Mouse (Mus musculus) heart, postnatal 0 days (tissue): ENCODE measurements around the gene Ankrd9. TPM values are rescaled to one million over a fixed set of nuclear protein-coding genes. Genes with fewer than 3 reads are reported as not detected.

Source experiments
- ATAC-seq: fragments of 200-750 bp; cut with Nextera tagmentation; 2 replicates; pipeline ENCODE4 v1.8.0; 2017; ENCODE audit warnings: low read depth, moderate number of reproducible peaks, moderate library complexity; ENCODE audit not compliant: insufficient read depth
- DNase-seq: peaks from one replicate; pipeline ENCODE4 v3.0.0-alpha.2; 2016; ENCODE audit warnings: low spot score
- H3K27ac ChIP-seq: fragments of 300-500 bp; sonication (generic); 2 replicates; pipeline ENCODE4 v1.5.1; 2014; ENCODE audit warnings: low read depth, mild to moderate bottlenecking
- H3K27me3 ChIP-seq: fragments of 300-500 bp; sonication (generic); 2 replicates; pipeline ENCODE4 v1.6.1; 2014; ENCODE audit warnings: low read length, mixed read lengths; ENCODE audit not compliant: control insufficient read depth, insufficient read depth
- H3K36me3 ChIP-seq: fragments of 300-500 bp; sonication (generic); replicated peaks from 2 replicates; pipeline ENCODE4 v1.6.1; 2014; ENCODE audit warnings: low read length, mixed read lengths; ENCODE audit not compliant: control insufficient read depth, insufficient read depth
- H3K4me1 ChIP-seq: fragments of 300-500 bp; sonication (generic); 2 replicates; pipeline ENCODE4 v1.6.1; 2014; ENCODE audit warnings: antibody characterized with exemption; ENCODE audit not compliant: control insufficient read depth, insufficient read depth
- H3K4me2 ChIP-seq: fragments of 300-500 bp; sonication (generic); 2 replicates; pipeline ENCODE4 v1.6.1; 2014; ENCODE audit warnings: low read depth, mild to moderate bottlenecking, low read length, moderate library complexity
- H3K4me3 ChIP-seq: fragments of 300-500 bp; sonication (generic); 2 replicates; pipeline ENCODE4 v1.5.1; 2014; ENCODE audit warnings: low read depth, low read length
- H3K9ac ChIP-seq: fragments of 300-500 bp; sonication (generic); replicated peaks from 2 replicates; pipeline ENCODE4 v1.6.1; 2014; ENCODE audit warnings: low read depth, low read length, mixed read lengths
- H3K9me3 ChIP-seq: fragments of 300-500 bp; sonication (generic); replicated peaks from 2 replicates; pipeline ENCODE4 v1.6.1; 2016; ENCODE audit warnings: low read length; ENCODE audit not compliant: control insufficient read depth
- CTCF ChIP-seq: IDR thresholded peaks from 2 replicates; pipeline ENCODE4 v1.5.1; 2016; ENCODE audit warnings: antibody characterized with exemption, control low read depth, low read depth
- EP300 ChIP-seq: IDR thresholded peaks from 2 replicates; pipeline ENCODE4 v1.6.1; 2016; ENCODE audit warnings: antibody characterized with exemption, low read depth
- WGBS: fragments of 180-500 bp; shearing (Covaris S2); extraction: QIAGEN DNeasy Blood & Tissue Kit; methylation state at CpG from one replicate; pipeline ENCODE4 v1.1.7; 2014; 5-methylcytosine and 5-hydroxymethylcytosine counted together
- polyA plus RNA-seq: library from polyadenylated mRNA; unstranded; fragments of >200 nt; fragmentation: Nextera tagmentation; extraction: Ambion mirVana; gene quantifications from 2 replicates; pipeline ENCODE4 v1.2.1, GENCODE M21; 2015
- total RNA-seq: library from RNA; depleted of rRNA; stranded (reverse); fragments of >200 nt; gene quantifications from 2 replicates; pipeline ENCODE4 v1.2.3, GENCODE M21; 2014; ENCODE audit warnings: low replicate concordance

The Ankrd9 gene
- total and polyA plus RNA-seq, 2 experiments from 2014 or later = 34.6 to 39.1 TPM

DNA sequence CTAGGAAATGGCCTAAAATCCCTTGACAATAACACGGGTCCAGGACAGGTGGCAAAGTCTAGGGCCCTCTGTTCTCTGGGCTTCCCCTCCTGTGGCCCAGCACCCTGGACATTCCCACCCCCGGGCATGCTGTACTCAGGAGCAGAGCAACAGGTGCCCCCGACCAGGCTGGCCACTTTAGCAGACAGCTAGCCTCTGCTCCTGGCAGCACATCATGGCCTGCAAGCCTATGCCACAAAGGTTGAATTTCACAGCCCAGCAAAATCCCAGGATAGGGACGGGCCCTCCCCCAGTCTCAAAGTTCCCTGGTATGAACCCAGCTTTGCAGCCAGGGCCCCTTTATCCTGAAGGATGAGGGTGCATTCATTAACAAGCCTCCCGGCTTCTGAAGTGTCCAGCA is 3.5 kb downstream of the Ankrd9 start:
- Histone ChIP-seq H3K27me3 (no peaks in the 10 kb centered on the region), H3K27ac (no peak overlapping the region)

DNA sequence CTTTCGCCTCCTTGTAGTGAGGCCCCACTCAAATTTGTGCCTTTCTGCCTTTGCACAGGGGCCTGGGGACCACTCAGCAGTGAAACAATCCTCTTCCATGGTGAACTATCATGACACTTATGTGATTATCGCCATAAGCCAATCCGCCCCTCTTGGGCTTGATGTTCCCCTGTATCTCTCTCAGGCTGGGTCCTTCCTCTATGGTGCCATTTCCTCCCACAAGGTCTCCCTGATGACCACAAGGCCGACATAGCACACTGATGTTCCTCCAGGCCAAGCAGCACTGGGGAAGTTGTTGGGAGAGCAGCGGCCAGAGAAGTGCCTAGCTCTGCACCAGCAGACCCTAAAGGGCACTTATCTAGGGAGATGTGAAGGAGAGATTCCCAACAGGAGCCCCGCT is 4.1 kb downstream of the Ankrd9 start:
- peak overlapping the region; percentile 71; the same call in 1 of the 2 replicates for H3K27ac ChIP-seq
- 83% methylated on average over 6 of the region's 6 CpGs for WGBS
- H3K27me3 ChIP-seq = no peaks in the 10 kb centered on the region
- TF ChIP-seq CTCF (no peak), EP300 (no peak)
- H3K36me3 ChIP-seq = peaks cover 38% of the 10 kb centered on the region
- no peak overlapping the region for H3K9ac ChIP-seq
- H3K4me1 ChIP-seq = peaks cover 16% of the 10 kb centered on the region; the same call in 1 of the 2 replicates
- no peaks in the 10 kb centered on the region for H3K9me3 ChIP-seq
- no peak for DNase-seq
- H3K4me3 ChIP-seq = no peak overlapping the region
- H3K4me2 ChIP-seq = no peak overlapping the region
- no peak for ATAC-seq

More for the DNA sequence above, 3.5 kb downstream of the Ankrd9 start:
- H3K9ac ChIP-seq = no peak overlapping the region
- TF ChIP-seq CTCF (no peak), EP300 (no peak)
- H3K36me3 ChIP-seq = peaks cover 32% of the 10 kb centered on the region
- no peak for ATAC-seq
- H3K9me3 ChIP-seq = no peaks in the 10 kb centered on the region
- no peak overlapping the region for H3K4me2 ChIP-seq
- 84% methylated on average over 5 of the region's 5 CpGs for WGBS
- no peak overlapping the region for H3K4me3 ChIP-seq
- DNase-seq = no peak
- H3K4me1 ChIP-seq = peaks cover 16% of the 10 kb centered on the region; the same call in 1 of the 2 replicates

DNA sequence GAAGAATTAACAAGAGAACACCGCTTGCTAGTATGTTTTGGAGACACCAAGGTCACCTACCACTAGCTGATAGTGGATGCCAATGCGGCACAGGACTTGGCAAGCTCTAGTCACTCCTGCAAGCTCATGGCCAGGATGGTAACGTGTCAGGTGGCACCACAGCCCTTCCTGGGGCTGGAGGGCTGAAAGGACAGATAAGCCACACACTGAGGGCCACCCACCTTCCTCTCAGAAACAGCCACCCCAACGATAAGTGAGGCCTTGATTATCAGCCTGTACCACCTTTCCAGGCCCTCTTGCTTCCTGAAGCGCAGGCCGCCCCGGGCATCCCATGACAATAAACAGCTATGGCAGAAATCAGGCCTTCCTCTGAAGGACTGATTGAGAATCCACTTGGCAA is 4.5 kb downstream of the Ankrd9 start:
- H3K4me2 ChIP-seq = no peak overlapping the region
- peaks cover 42% of the 10 kb centered on the region for H3K36me3 ChIP-seq
- ATAC-seq (no peak), DNase-seq (peak; percentile 60)
- no peak overlapping the region for H3K9ac ChIP-seq
- 45% methylated on average over 7 of the region's 7 CpGs for WGBS
- H3K4me3 ChIP-seq = no peak overlapping the region
- TF ChIP-seq EP300 (no peak), CTCF (no peak)
- H3K9me3 ChIP-seq = no peaks in the 10 kb centered on the region
- H3K27ac ChIP-seq = peak overlapping the region; percentile 71
- H3K4me1 ChIP-seq = peaks cover 16% of the 10 kb centered on the region; the same call in 1 of the 2 replicates
- no peaks in the 10 kb centered on the region for H3K27me3 ChIP-seq

DNA sequence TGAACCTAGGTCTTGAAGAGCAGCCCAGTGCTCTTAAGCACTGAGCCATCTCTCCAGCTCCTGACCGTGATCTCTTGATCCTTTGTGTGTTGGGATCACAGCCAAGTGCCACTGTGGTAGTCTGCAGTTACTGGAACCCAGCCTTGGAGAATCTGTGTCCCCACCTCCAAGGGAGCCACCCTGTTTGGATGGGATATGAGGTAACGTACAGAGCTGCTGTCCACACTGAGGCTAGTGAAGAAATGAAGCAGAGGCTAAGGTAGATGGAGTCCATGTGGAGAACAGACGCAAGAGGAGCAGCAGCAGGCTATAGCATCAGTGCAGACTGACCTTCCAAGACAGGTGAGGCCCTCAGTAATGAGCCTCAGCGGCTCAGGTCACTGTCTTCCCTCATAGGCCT is 5.0 kb downstream of the Ankrd9 start:
- no peaks in the 10 kb centered on the region for H3K27me3 ChIP-seq
- H3K27ac ChIP-seq = peak overlapping the region; percentile 71
- no peaks in the 10 kb centered on the region for H3K9me3 ChIP-seq
- H3K36me3 ChIP-seq = peaks cover 46% of the 10 kb centered on the region
- no peak for TF ChIP-seq EP300
- H3K4me1 ChIP-seq = peaks cover 16% of the 10 kb centered on the region; the same call in 1 of the 2 replicates
- ATAC-seq (no peak), DNase-seq (no peak)
- H3K4me2 ChIP-seq = no peak overlapping the region
- H3K4me3 ChIP-seq = no peak overlapping the region
- H3K9ac ChIP-seq = no peak overlapping the region
- 74% methylated on average over 4 of the region's 4 CpGs for WGBS

DNA sequence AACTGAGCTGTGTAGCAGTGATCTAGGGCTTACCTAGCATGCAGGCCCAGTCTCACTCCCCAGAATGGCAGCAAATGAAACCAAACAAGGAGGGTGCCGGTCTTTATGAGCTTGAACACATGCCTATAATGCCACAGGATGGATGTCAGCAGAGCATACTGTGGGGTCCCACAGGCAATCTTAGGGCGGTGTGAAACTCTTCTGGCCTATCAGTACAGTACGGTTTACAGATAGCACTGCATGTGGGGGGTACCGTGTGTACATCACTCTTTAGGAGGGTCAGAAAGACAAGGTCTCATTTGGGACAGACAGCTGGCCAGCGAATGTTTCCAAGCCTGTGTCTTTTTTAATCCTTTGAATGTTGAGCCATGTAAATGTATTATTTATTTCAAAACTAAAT is 6.9 kb downstream of the Ankrd9 start:
- no peaks in the 10 kb centered on the region for H3K27me3 ChIP-seq
- peaks cover 49% of the 10 kb centered on the region for H3K36me3 ChIP-seq
- no peak for DNase-seq
- H3K9ac ChIP-seq = no peak overlapping the region
- 79% methylated on average over 5 of the region's 5 CpGs for WGBS
- H3K27ac ChIP-seq = no peak overlapping the region
- no peak overlapping the region for H3K4me2 ChIP-seq
- no peak for ATAC-seq
- H3K4me1 ChIP-seq = peaks cover 16% of the 10 kb centered on the region; the same call in 1 of the 2 replicates
- H3K4me3 ChIP-seq = no peak overlapping the region
- TF ChIP-seq EP300 (no peak), CTCF (no peak)
- H3K9me3 ChIP-seq = no peaks in the 10 kb centered on the region

DNA sequence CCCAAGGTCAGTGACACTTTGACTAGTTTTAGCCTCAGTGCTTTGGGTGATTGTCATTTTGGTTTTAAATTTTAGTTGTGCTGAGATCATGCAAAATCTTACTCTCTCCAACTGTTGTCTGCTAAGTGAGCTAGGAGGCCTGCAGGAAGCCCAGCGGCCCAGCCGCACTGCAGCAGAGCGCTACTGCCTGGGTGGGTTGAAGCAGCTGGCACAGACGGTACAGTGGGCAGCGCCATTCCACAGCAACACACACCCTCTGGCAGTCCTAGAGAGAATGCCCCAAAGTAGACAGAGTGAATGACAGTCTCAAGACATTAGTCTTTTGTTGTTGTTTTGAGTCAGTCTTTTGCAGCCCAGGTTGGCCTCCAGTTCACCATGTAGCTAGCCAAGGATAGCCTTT is 8.4 kb downstream of the Ankrd9 start:
- Histone ChIP-seq H3K36me3 (peaks cover 36% of the 10 kb centered on the region), H3K27ac (no peak overlapping the region), H3K4me3 (no peak overlapping the region), H3K27me3 (no peaks in the 10 kb centered on the region), H3K9ac (no peak overlapping the region), H3K4me2 (no peak overlapping the region), H3K9me3 (no peaks in the 10 kb centered on the region), H3K4me1 (peaks cover 15% of the 10 kb centered on the region; the same call in 1 of the 2 replicates)
- WGBS = 96% methylated on average over 5 of the region's 5 CpGs
- DNase-seq (no peak), ATAC-seq (no peak)
- TF ChIP-seq CTCF (no peak), EP300 (no peak)
